Mouse (Mus musculus) cerebellum, adult 9-10 months (tissue): ENCODE results near the gene Slc13a2.

Experiments used
- DNase-seq: peaks from one replicate; pipeline ENCODE4 v3.0.0; 2022

The Slc13a2 gene

GRCm38 (mm10) chr11:78422055-78422819 lies at the start of gene Slc13a2:
Slc13a2 (minus strand) TSS chr11:78422217.
- DNase-seq: no peak

- DNase-seq: no peak
These were observed 49.5 kb upstream of the Slc13a2 start for GRCm38 (mm10) chr11:78471326-78472103.

GRCm38 (mm10) chr11:78467932-78468331 lies 45.9 kb upstream of the Slc13a2 start:
- no peak for DNase-seq

DNA sequence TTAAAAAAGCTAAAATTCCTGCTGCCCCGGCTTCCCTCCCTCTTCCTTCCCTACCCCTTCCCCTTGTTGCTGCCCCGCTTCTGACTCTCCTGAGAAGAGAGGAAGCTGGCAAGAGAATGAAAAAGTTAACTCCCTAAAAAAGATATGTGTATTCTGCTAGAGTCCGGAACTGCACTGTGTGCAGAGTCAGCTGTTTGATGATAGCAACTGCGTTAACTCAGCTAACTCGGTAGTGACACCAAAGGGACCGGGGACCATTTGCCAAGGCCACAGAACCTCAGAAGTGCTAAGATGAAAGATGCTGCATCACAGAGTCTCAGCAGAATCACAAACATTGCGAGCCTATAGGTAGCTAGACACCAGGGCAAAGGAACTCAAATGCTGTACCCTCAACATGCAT lies 45.5 kb upstream of the Slc13a2 start:
- DNase-seq: no peak

DNA sequence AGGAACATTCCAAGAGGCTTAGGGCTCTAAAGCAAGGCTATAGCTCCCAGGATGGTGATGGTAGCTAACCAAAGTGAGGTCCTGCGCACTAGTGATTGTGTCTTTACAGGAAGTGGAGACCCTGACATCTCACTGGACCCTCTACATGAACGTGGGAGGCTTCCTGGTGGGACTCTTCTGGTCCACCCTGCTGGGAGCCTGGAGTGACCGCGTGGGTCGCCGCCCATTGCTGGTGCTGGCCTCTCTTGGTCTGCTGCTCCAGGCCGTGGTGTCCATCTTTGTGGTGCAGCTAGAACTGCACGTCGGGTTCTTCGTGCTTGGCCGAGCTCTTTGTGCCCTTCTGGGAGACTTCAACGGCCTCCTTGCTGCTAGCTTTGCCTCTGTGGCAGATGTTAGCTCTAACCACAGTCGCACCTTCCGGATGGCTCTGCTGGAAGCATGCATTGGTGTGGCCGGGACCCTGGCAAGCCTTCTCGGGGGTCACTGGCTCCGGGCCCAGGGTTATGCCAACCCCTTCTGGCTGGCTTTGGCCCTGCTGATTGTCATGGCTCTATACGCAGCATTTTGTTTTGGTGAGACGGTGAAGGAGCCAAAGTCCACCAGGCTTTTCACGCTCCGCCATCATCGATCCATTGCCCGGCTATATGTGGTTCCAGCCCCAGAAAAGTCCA lies 44.4 kb upstream of the Slc13a2 start:
- DNase-seq: no peak

DNA sequence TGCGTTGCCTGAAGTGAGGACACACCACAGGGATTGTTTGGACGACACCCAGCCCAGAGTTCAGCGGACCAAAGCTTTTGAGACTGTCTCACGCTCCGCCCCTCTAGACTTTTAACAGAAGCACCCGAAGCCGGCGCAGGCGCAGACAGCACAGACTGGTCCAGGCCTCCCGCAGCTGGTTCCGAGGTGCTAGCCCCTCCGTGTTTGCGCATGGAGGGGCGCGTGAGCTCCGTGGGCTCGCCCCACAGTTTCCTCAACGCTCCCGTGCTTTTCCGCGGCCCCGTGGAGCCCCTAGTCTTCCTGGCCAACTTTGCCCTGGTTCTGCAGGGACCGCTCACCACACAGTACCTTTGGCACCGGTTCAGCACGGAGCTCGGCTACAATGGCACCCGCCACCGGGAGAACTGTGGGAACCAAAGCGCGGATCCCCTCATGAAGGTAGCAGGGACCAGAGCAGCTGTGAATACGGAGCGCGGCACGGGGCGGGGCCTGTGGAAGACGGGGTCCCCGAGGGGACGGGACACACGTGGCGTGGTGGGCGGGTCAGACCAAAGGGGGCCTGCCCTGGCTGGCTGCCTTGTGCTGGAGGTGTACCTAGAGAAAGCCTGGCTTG lies 43.7 kb upstream of the Slc13a2 start, which contains the start of gene Slc46a1:
Gene Slc46a1, plus strand, starts transcription at position 130 of the 613 bp plus-strand sequence.
- peak; percentile 63 for DNase-seq

- no peak for DNase-seq
These were observed 43.1 kb upstream of the Slc13a2 start for GRCm38 (mm10) chr11:78465116-78465515.

- DNase-seq: no peak
These were observed 41.4 kb upstream of the Slc13a2 start for GRCm38 (mm10) chr11:78463286-78464036.

DNA sequence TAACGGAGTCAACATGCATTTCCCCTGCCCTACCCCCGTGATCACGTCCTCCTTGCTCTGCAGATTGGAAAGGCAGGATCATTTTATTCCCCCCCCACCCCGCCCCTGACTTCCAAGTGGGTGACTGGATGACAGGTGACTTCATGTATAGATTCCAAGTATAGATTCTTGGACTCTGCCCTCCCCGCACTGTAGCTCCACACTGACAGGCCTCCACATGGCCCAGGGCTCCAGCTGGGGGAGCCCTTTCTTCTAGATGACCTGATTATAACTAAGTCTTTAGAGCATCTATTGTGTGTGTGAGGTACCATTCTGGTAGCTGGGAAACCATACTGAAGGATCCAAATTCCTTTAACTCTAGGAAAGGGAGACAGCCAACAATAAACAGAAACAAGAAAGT lies 40.7 kb upstream of the Slc13a2 start:
- DNase-seq: no peak

DNA sequence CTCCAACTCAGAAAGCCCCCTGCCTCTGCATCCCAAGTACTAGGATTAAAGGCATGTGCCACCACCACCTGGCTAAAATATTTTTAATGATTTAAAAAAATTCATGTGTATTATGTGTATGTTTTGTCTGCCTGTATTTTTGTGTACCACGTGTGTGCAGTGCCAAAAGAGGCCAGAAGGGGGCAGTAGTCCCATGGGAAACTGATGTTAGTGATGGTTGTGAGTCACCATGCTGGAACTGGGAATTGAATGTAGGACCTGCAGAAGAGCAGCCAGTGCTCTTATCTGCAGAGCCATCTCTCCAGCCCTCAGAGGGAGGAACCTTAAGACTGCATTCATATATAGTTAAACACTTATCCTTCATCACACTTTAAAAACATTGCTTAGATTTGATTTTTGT lies 39.9 kb upstream of the Slc13a2 start:
- no peak for DNase-seq

- no peak for DNase-seq
These were observed 36.7 kb upstream of the Slc13a2 start for GRCm38 (mm10) chr11:78458740-78459139.

GRCm38 (mm10) chr11:78455308-78455707 lies 33.3 kb upstream of the Slc13a2 start:
- DNase-seq: no peak

DNA sequence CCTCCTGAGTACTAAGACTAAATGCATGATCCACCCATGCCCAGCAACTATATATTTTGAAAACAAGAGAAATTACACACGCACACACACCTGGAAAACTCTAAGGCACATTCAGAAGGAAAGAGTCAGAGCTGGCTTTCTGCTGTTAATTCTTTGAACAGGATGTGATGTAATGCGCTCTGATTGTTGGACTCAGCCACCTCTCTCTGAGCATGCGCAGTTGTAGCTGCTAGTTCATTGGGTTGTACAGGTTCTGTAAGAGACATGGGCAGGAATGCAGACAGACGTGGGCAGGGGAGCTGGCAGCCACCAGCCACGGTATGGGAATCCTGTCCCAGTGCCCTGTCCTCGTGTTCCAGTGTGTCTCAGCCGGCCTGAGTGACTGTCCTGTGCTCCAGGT lies 32.3 kb upstream of the Slc13a2 start:
- no peak for DNase-seq

DNA sequence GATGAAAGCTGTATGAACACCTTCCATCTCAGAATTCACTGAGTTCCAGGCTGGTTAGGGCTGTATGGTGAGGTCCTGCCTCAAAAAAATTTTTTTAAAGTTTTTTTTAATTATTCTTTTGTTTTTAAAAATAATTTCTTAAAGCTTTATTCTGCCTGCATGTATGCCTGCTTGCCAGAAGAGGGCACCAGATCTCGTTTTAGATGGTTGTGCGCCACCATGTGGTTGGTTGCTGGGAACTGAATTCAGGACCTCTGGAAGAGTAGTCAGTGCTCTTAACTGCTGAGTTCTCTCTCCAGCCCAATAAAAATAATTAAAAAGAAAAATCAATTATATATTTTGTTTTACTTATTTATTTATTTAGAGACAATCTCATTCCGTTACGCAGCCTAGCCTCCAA lies 31.7 kb upstream of the Slc13a2 start:
- DNase-seq: peak; percentile 51

- no peak for DNase-seq
These were observed 28.3 kb upstream of the Slc13a2 start for GRCm38 (mm10) chr11:78450337-78450736.

DNA sequence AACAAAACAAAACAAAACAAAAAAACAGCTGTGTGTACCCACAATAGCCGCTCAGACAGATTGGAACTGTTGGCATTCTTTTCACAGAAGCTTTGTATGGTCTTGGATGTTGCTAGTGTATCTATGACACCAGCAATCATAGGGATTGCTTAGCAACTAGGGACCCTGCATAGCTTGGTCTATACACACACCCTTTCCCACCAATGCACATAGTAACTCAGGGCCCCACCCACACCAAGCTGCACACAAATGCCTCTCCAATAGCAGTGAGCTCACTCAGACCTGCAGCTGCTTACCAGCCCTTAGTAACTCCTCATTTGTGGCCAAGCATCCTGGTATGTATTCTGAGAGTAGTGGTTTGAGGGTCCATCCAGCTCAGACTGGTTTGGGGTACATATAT lies 26.2 kb upstream of the Slc13a2 start:
- no peak for DNase-seq

- no peak for DNase-seq
These were observed 25.2 kb upstream of the Slc13a2 start for GRCm38 (mm10) chr11:78447168-78447567.

GRCm38 (mm10) chr11:78443115-78443514 lies 21.1 kb upstream of the Slc13a2 start:
- no peak for DNase-seq

DNA sequence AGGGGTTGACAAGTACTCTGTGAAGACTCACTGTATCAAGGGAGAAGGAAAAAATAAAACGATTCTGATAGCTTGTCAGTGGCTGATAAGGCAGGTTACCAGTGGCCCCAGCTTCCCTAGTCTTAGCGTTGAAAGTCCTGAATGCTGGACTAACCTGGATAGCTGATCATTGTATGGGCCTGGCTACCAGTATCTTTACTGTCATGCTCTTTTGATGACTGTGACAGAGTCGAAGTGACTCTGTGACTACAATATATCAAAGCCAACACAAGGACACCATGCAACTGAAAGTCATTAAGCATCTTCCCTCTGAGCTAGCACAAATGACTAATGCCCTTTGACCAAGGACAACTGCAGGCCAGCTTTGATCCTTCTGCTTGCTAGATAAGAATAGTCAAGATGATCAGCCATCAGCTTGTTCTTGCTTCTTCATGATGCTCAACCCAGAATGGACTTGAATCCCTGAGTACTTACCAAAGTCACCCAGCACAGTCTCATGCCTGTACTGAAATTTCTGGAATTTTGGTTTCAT lies 16.4 kb upstream of the Slc13a2 start:
- no peak for DNase-seq

- DNase-seq: no peak
These were observed 15.2 kb upstream of the Slc13a2 start for GRCm38 (mm10) chr11:78437182-78437581.

DNA sequence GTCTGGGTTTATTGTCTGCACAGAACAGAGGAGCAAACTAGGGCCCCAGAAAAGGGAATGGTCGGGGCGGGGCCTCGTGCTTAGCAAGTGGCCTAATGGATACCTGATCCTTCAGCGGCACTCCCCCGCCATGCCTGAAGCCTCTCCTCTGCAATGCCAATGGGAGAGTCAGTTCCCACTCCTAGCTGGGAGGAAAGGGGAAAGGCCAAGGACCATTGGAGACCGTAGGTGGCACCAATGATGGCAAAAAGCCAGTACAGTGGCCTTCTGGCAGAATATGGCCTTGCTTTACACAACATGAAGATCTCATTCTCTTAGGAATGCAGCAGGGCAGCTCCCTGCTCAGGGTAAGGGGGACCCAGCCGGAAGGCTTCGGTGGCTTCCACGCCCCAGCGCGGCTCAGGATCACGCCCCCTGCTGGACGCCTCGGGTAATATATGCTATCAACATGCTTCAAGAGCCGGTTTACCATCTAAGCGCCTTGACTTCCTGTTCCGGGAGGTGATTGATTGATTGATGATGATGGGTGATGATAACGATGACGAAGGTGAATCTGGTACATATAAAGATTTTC lies 13.8 kb upstream of the Slc13a2 start:
- no peak for DNase-seq

DNA sequence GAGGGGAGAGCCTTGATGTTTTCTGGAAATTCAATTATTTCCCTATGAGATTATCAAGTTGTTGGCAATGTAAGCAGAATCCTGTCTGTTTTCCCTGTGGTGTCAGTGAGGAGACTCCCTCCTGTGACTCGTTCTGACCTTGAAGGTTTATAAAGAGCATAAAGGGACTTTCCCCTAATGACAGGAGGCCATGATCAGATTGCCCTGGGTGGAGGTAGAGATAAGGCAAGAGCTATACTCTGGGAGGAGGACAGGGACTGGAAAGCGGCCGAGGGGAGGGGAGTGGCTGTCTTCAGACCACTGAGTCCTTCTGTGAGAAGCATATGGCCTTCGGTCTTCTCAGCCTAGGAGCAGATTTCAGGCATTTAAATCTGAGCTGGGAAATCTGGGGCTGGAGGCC lies 12.0 kb upstream of the Slc13a2 start:
- no peak for DNase-seq
